Mouse (Mus musculus) hindbrain, postnatal 0 days (tissue): ENCODE results near the gene Olfr494. TPM values are rescaled to one million over a fixed set of nuclear protein-coding genes. Genes with fewer than 3 reads are reported as not detected.

Source experiments
- ATAC-seq: fragments of 200-750 bp; cut with Nextera tagmentation; 2 replicates; pipeline ENCODE4 v1.8.0; 2017; ENCODE audit warnings: mild to moderate bottlenecking, moderate TSS enrichment, moderate library complexity
- DNase-seq: peaks from one replicate; pipeline ENCODE4 v3.0.0-alpha.2; 2015; ENCODE audit warnings: low spot score
- H3K27ac ChIP-seq: fragments of 300-500 bp; sonication (generic); 2 replicates; pipeline ENCODE4 v1.5.1; 2014; ENCODE audit warnings: mild to moderate bottlenecking
- H3K27me3 ChIP-seq: fragments of 300-500 bp; sonication (generic); 2 replicates; pipeline ENCODE4 v1.6.1; 2014; ENCODE audit warnings: low read length, mixed read lengths; ENCODE audit not compliant: insufficient read depth
- H3K36me3 ChIP-seq: fragments of 300-500 bp; sonication (generic); 2 replicates; pipeline ENCODE4 v1.6.1; 2014; ENCODE audit warnings: low read length, mixed read lengths; ENCODE audit not compliant: insufficient read depth
- H3K4me1 ChIP-seq: fragments of 300-500 bp; sonication (generic); 2 replicates; pipeline ENCODE4 v1.6.1; 2014; ENCODE audit warnings: antibody characterized with exemption, low read length, mixed read lengths; ENCODE audit not compliant: insufficient read depth
- H3K4me2 ChIP-seq: fragments of 300-500 bp; sonication (generic); 2 replicates; pipeline ENCODE4 v1.6.1; 2014; ENCODE audit warnings: low read depth, mild to moderate bottlenecking, low read length, moderate library complexity, mixed read lengths
- H3K4me3 ChIP-seq: fragments of 300-500 bp; sonication (generic); 2 replicates; pipeline ENCODE4 v1.5.1; 2014; ENCODE audit warnings: low read length
- H3K9ac ChIP-seq: fragments of 300-500 bp; sonication (generic); replicated peaks from 2 replicates; pipeline ENCODE4 v1.6.1; 2014; ENCODE audit warnings: mild to moderate bottlenecking, low read length, moderate library complexity, mixed read lengths
- H3K9me3 ChIP-seq: fragments of 300-500 bp; sonication (generic); 2 replicates; pipeline ENCODE4 v1.6.1; 2016; ENCODE audit warnings: low read length, mixed read lengths
- CTCF ChIP-seq: IDR thresholded peaks from 2 replicates; pipeline ENCODE4 v1.5.1; 2016; ENCODE audit warnings: antibody characterized with exemption, control low read depth, low read depth
- WGBS: fragments of 180-500 bp; shearing (Covaris S2); extraction: QIAGEN DNeasy Blood & Tissue Kit; methylation state at CpG from one replicate; pipeline ENCODE4 v1.1.7; 2014; 5-methylcytosine and 5-hydroxymethylcytosine counted together
- polyA plus RNA-seq: library from polyadenylated mRNA; unstranded; fragments of >200 nt; fragmentation: Nextera tagmentation; extraction: Ambion mirVana; gene quantifications from 2 replicates; pipeline ENCODE4 v1.2.1, GENCODE M21; 2015
- total RNA-seq: library from RNA; depleted of rRNA; stranded (reverse); fragments of >200 nt; gene quantifications from 2 replicates; pipeline ENCODE4 v1.2.3, GENCODE M21; 2014; rRNA removed

Olfr494 gene
- total RNA-seq (not detected in 2 replicates), polyA plus RNA-seq (not detected in 2 replicates)

GRCm38 (mm10) chr7:108365035-108365434 is at the start of gene Olfr494:
TSS of gene Olfr494 (plus strand) at chr7:108365335.
- TF ChIP-seq CTCF, result no peak
- 82% methylated on average over 3 of the region's 3 CpGs for WGBS
- Histone ChIP-seq H3K4me2 (no peak within 1 kb of the TSS), H3K9me3 (no peaks in the 10 kb centered on the region), H3K27ac (no peak within 1 kb of the TSS), H3K4me1 (no peaks in the 10 kb centered on the region), H3K36me3 (no peaks in the 10 kb centered on the region), H3K4me3 (no peak within 1 kb of the TSS), H3K9ac (no peak within 1 kb of the TSS), H3K27me3 (no peaks in the 10 kb centered on the region)
- ATAC-seq, result no peak
- no peak for DNase-seq

- no peak for TF ChIP-seq CTCF
- no peak for ATAC-seq
- Histone ChIP-seq H3K4me1 (no peaks in the 10 kb centered on the region), H3K9me3 (no peaks in the 10 kb centered on the region), H3K4me2 (no peak within 1 kb of the TSS), H3K9ac (no peak within 1 kb of the TSS), H3K27ac (no peak within 1 kb of the TSS), H3K27me3 (no peaks in the 10 kb centered on the region), H3K36me3 (no peaks in the 10 kb centered on the region), H3K4me3 (no peak within 1 kb of the TSS)
- no peak for DNase-seq
- WGBS, result 82% methylated on average over 2 of the region's 2 CpGs
Observed at GRCm38 (mm10) chr7:108323574-108323973, 41.6 kb upstream of the Olfr494 start, which contains the start of gene Olfr492. TSS of gene Olfr492 (minus strand) at chr7:108323674.

- H3K9me3 ChIP-seq, result no peaks in the 10 kb centered on the region
- no peak for ATAC-seq
- H3K4me1 ChIP-seq, result no peaks in the 10 kb centered on the region
- no peak for DNase-seq
- no peak within 1 kb of the TSS for H3K4me3 ChIP-seq
- 61% methylated on average over 1 of the region's 1 CpGs for WGBS
- H3K27me3 ChIP-seq, result no peaks in the 10 kb centered on the region
- H3K36me3 ChIP-seq, result no peaks in the 10 kb centered on the region
- H3K9ac ChIP-seq, result no peak within 1 kb of the TSS
- H3K27ac ChIP-seq, result no peak within 1 kb of the TSS
- H3K4me2 ChIP-seq, result no peak within 1 kb of the TSS
- TF ChIP-seq CTCF, result no peak
Observed at GRCm38 (mm10) chr7:108346879-108347278, 18.3 kb upstream of the Olfr494 start, which contains the start of gene Olfr493. TSS of gene Olfr493 (minus strand) at chr7:108346979.

- Histone ChIP-seq H3K27ac (no peak within 1 kb of the TSS), H3K4me1 (no peaks in the 10 kb centered on the region), H3K9ac (no peak within 1 kb of the TSS), H3K4me2 (no peak within 1 kb of the TSS), H3K9me3 (no peaks in the 10 kb centered on the region), H3K4me3 (no peak within 1 kb of the TSS), H3K27me3 (no peaks in the 10 kb centered on the region), H3K36me3 (no peaks in the 10 kb centered on the region)
- DNase-seq (no peak), ATAC-seq (no peak)
- no peak for TF ChIP-seq CTCF
- WGBS, result 81% methylated on average over 1 of the region's 1 CpGs
Observed at GRCm38 (mm10) chr7:108392867-108393266, 27.7 kb downstream of the Olfr494 start, which contains the start of gene Olfr495. TSS of gene Olfr495 (plus strand) at chr7:108393167.

Other genes with a start within 250 kb of the Olfr494 start
- not detected in 2 replicates for gene Olfr484, start 237.9 kb upstream of the Olfr494 start, total RNA-seq
- gene Olfr484, start 237.9 kb upstream of the Olfr494 start, polyA plus RNA-seq, result not detected in 2 replicates
- not detected in 2 replicates for gene Olfr485, start 205.5 kb upstream of the Olfr494 start, total RNA-seq
- not detected in 2 replicates for gene Olfr485, start 205.5 kb upstream of the Olfr494 start, polyA plus RNA-seq
- gene Olfr486, start 192.6 kb upstream of the Olfr494 start, total RNA-seq, result not detected in 2 replicates
- gene Olfr486, start 192.6 kb upstream of the Olfr494 start, polyA plus RNA-seq, result not detected in 2 replicates
- gene Olfr487, start 150.7 kb upstream of the Olfr494 start, total RNA-seq, result not detected in 2 replicates
- not detected in 2 replicates for gene Olfr487, start 150.7 kb upstream of the Olfr494 start, polyA plus RNA-seq
- not detected in 2 replicates for gene Olfr488, start 107.0 kb upstream of the Olfr494 start, total RNA-seq
- gene Olfr488, start 107.0 kb upstream of the Olfr494 start, polyA plus RNA-seq, result not detected in 2 replicates
- gene Olfr490, start 76.4 kb upstream of the Olfr494 start, total RNA-seq, result not detected in 2 replicates
- not detected in 2 replicates for gene Olfr490, start 76.4 kb upstream of the Olfr494 start, polyA plus RNA-seq
- not detected in 2 replicates for gene Olfr491, start 51.9 kb upstream of the Olfr494 start, total RNA-seq
- gene Olfr491, start 51.9 kb upstream of the Olfr494 start, polyA plus RNA-seq, result not detected in 2 replicates
- gene Olfr492, start 41.7 kb upstream of the Olfr494 start, total RNA-seq, result not detected in 2 replicates
- gene Olfr492, start 41.7 kb upstream of the Olfr494 start, polyA plus RNA-seq, result not detected in 2 replicates
- gene Olfr493, start 18.4 kb upstream of the Olfr494 start, total RNA-seq, result not detected in 2 replicates
- not detected in 2 replicates for gene Olfr493, start 18.4 kb upstream of the Olfr494 start, polyA plus RNA-seq
- not detected in 2 replicates for gene Olfr495, start 27.8 kb downstream of the Olfr494 start, total RNA-seq
- not detected in 2 replicates for gene Olfr495, start 27.8 kb downstream of the Olfr494 start, polyA plus RNA-seq
- gene Olfr497, start 55.1 kb downstream of the Olfr494 start, total RNA-seq, result not detected in 2 replicates
- gene Olfr497, start 55.1 kb downstream of the Olfr494 start, polyA plus RNA-seq, result not detected in 2 replicates
- not detected in 2 replicates for gene Olfr498, start 100.0 kb downstream of the Olfr494 start, total RNA-seq
- gene Olfr498, start 100.0 kb downstream of the Olfr494 start, polyA plus RNA-seq, result not detected in 2 replicates
- not detected in 2 replicates for gene Olfr502, start 159.7 kb downstream of the Olfr494 start, total RNA-seq
- gene Olfr502, start 159.7 kb downstream of the Olfr494 start, polyA plus RNA-seq, result not detected in 2 replicates
- not detected in 2 replicates for gene Olfr503, start 179.2 kb downstream of the Olfr494 start, total RNA-seq
- not detected in 2 replicates for gene Olfr503, start 179.2 kb downstream of the Olfr494 start, polyA plus RNA-seq
- not detected in 2 replicates for gene Olfr504, start 200.5 kb downstream of the Olfr494 start, total RNA-seq
- not detected in 2 replicates for gene Olfr504, start 200.5 kb downstream of the Olfr494 start, polyA plus RNA-seq
- gene Olfr506, start 245.5 kb downstream of the Olfr494 start, total RNA-seq, result not detected in 2 replicates
- gene Olfr506, start 245.5 kb downstream of the Olfr494 start, polyA plus RNA-seq, result not detected in 2 replicates